Mouse (Mus musculus): ENCODE results near the gene Fgfr2.
A peak's percentile ranks its signal among the peaks of the same experiment; 100 is the strongest.

GRCm38 (mm10) chr7:132697258-132697796 is 425.8 kb downstream of the Fgfr2 start:
- TF ChIP-seq TCF3 (IDR thresholded peaks at IDR 0.05; ENCODE audit: insufficient read length, low read depth) (no peak), MAX (IDR thresholded peaks at IDR 0.05; ENCODE audit: low read depth) (no peak), MYOD1 (IDR thresholded peaks at IDR 0.05; ENCODE audit: control insufficient read depth in 1 of 3, insufficient read length in 2 of 3, low read depth in 2 of 3) (peak in 1 of 3 experiments; percentile 16), USF1 (IDR thresholded peaks at IDR 0.05; ENCODE audit: low read depth) (no peak), CEBPB (IDR thresholded peaks at IDR 0.05; ENCODE audit: insufficient read depth, poor library complexity, severe bottlenecking) (no peak), POLR2A (IDR thresholded peaks at IDR 0.05; ENCODE audit: insufficient read length, low read depth) (no peak), E2F4 (IDR thresholded peaks at IDR 0.05; ENCODE audit: insufficient read depth) (no peak), TCF12 (IDR thresholded peaks at IDR 0.05; ENCODE audit: insufficient read depth, poor library complexity, severe bottlenecking) (no peak)
